Mouse (Mus musculus): ENCODE data around the gene Tmem150a. TPM values are rescaled to one million over a fixed set of nuclear protein-coding genes. Genes with fewer than 3 reads are reported as not detected.

Tmem150a gene
- polyA plus RNA-seq, 2 experiments, result 39.0 to 43.6 TPM

DNA sequence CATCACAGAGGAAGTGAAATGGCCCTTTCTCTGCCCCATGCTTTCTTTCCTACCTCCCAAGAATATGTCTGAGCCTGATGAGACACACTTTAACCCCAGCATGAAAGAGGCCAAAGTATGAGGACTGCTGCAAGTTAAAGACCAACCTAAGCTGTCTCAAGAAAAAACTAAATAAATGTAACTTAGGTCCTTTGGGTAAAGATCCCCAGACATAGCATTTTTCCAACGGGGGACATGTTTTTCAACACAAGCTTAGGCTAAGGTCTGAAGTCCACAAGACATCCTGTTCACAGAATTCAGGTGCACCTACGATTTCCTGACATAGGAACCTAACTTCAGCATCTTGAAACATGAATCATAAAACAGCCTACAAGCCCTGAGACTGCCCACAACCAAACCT lies 5.0 kb upstream of the Tmem150a start:
- no peak overlapping the region for H3K4me2 ChIP-seq (ENCODE audit: low read depth)
- no peak overlapping the region for H3K9ac ChIP-seq (replicated peaks)
- WGBS (ENCODE audit: insufficient replicate concordance), result 75% methylated on average over 2 of the region's 2 CpGs
- DNase-seq (ENCODE audit: low read depth in 3 of 3, low spot score in 3 of 3) (no peak), ATAC-seq (ENCODE audit: insufficient read depth) (no peak)
- peaks cover 23% of the 10 kb centered on the region for H3K36me3 ChIP-seq (replicated peaks; ENCODE audit: control insufficient read depth, insufficient read depth, low read depth)
- H3K27ac ChIP-seq, result no peak overlapping the region
- H3K4me3 ChIP-seq (ENCODE audit: insufficient read depth in 1 of 2, low read depth in 2 of 2, low read length in 2 of 2), result no peak overlapping the region
- H3K27me3 ChIP-seq (ENCODE audit: control insufficient read depth, insufficient read depth, low read length), result peaks cover 15% of the 10 kb centered on the region
- H3K9me3 ChIP-seq (ENCODE audit: control insufficient read depth, low read length), result no peaks in the 10 kb centered on the region
- H3K4me1 ChIP-seq (replicated peaks; ENCODE audit: control insufficient read depth in 2 of 2, insufficient read depth in 2 of 2, low read length in 1 of 2), result peaks cover 29 to 42% of the 10 kb centered on the region in 2 experiments
- TF ChIP-seq EP300 (IDR thresholded peaks at IDR 0.05; ENCODE audit: low read depth) (no peak), CTCF (IDR thresholded peaks at IDR 0.05; ENCODE audit: low read depth) (no peak)

DNA sequence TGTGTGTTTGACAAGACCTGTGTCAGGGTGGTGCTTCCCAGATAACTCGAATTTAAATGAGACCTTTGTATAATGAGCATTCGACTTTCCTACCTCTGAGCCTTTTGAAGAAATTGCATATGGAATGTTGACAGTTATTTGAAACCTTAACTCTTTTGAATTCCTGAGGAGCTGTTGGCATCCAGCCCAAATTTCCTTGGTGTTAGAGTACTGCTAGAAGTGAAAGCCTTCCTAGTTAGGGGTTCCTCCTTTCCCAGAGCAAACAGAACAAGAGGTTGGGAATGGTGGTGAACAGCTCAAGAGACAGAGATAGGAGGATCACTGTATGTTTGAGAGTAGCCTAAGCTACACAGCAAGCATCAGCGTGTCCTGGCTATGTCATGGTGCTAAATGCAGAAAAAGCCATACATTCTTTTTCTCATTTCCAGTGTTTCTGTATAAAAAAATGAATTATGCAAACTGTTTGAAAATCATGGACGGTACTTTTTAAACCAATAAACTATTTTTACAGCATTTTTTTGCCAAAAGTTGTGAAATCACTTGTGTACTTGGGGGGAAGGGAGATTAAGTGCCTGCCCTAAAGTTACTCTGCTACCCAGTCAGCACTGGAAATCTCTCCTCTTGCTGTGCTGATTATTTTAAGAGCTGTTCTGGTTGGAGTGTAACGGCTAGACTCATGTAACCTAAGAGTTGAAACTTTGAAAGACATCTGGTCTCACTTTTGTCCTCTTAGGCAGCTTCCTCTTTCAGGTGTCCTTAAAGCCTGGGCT lies 2.4 kb upstream of the Tmem150a start:
- Histone ChIP-seq H3K27ac (no peak overlapping the region), H3K4me3 (ENCODE audit: insufficient read depth in 1 of 2, low read depth in 2 of 2, low read length in 2 of 2) (no peak overlapping the region), H3K4me1 (replicated peaks; ENCODE audit: control insufficient read depth in 2 of 2, insufficient read depth in 2 of 2, low read length in 1 of 2) (peaks cover 21 to 37% of the 10 kb centered on the region in 2 experiments), H3K36me3 (replicated peaks; ENCODE audit: control insufficient read depth, insufficient read depth, low read depth) (peaks cover 23% of the 10 kb centered on the region), H3K27me3 (ENCODE audit: control insufficient read depth, insufficient read depth, low read length) (peaks cover 30% of the 10 kb centered on the region), H3K4me2 (ENCODE audit: low read depth) (peak overlapping the region; percentile 11; the same call in 1 of the 2 replicates), H3K9ac (replicated peaks) (no peak overlapping the region), H3K9me3 (ENCODE audit: control insufficient read depth, low read length) (no peaks in the 10 kb centered on the region)
- DNase-seq (ENCODE audit: low read depth in 3 of 3, low spot score in 3 of 3), result no peak
- no peak for ATAC-seq (ENCODE audit: insufficient read depth)
- WGBS (ENCODE audit: insufficient replicate concordance), result 57% methylated on average over 5 of the region's 5 CpGs
- TF ChIP-seq CTCF (IDR thresholded peaks at IDR 0.05; ENCODE audit: low read depth), result no peak
- TF ChIP-seq EP300 (IDR thresholded peaks at IDR 0.05; ENCODE audit: low read depth), result no peak

DNA sequence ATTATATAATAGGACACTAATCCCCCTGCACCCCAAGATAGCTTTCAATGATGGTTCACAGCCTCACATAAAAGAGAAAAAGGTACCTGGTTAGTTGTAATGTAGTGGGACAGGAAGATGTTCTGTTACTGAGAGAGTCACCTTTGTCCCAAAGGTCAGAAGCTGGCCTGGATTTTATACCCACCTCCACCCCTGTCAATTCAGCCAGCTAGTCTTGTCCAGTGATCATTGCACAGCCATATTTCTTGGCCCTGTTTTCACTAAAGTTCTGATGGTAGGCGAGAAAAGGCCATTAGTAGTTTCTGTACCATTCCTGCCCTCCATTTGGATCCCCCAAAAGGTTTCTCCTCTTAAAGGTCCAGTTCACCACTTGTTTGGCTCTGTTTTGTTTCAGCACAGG lies 1.2 kb upstream of the Tmem150a start:
- Histone ChIP-seq H3K9ac (replicated peaks) (no peak overlapping the region), H3K36me3 (replicated peaks; ENCODE audit: control insufficient read depth, insufficient read depth, low read depth) (peaks cover 24% of the 10 kb centered on the region), H3K27ac (no peak overlapping the region), H3K4me3 (ENCODE audit: insufficient read depth in 1 of 2, low read depth in 2 of 2, low read length in 2 of 2) (no peak overlapping the region), H3K4me2 (ENCODE audit: low read depth) (no peak overlapping the region), H3K9me3 (ENCODE audit: control insufficient read depth, low read length) (no peaks in the 10 kb centered on the region), H3K4me1 (replicated peaks; ENCODE audit: control insufficient read depth in 2 of 2, insufficient read depth in 2 of 2, low read length in 1 of 2) (peaks cover 18 to 34% of the 10 kb centered on the region in 2 experiments), H3K27me3 (ENCODE audit: control insufficient read depth, insufficient read depth, low read length) (peaks cover 30% of the 10 kb centered on the region)
- ATAC-seq (ENCODE audit: insufficient read depth) (no peak), DNase-seq (ENCODE audit: low read depth in 3 of 3, low spot score in 3 of 3) (no peak)
- WGBS (ENCODE audit: insufficient replicate concordance), result 72% methylated on average over 1 of the region's 1 CpGs
- TF ChIP-seq CTCF (IDR thresholded peaks at IDR 0.05; ENCODE audit: low read depth) (no peak), EP300 (IDR thresholded peaks at IDR 0.05; ENCODE audit: low read depth) (no peak)

DNA sequence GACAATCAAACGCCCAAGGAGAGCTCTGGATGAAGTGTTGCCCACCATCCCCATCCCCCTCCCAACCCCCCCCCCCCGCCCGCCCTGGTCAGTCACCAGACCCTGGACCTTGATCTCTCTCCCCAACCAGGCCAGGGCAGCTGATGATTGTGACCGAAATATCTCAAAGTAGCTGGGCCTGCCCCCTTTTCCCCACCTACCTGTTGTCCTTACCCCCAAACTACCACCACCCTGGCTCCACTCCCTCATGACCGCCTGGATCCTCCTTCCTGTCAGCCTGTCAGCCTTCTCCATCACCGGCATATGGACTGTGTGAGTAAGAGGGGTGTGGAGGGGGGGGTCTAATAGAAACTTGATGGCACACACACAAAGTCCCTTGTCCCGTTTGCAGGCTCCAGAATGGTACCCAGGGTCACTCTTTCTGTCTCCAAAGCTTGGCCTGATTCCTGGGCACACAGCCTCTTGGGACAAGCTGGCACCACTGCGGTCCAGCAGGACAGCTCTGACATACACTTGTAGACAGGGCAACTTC lies 820 bp downstream of the Tmem150a start:
- Histone ChIP-seq H3K4me2 (ENCODE audit: low read depth) (peak overlapping the region; percentile 67), H3K9ac (replicated peaks) (peak overlapping the region; percentile 40; the same call in 1 of the 2 replicates), H3K27me3 (ENCODE audit: control insufficient read depth, insufficient read depth, low read length) (peaks cover 30% of the 10 kb centered on the region), H3K9me3 (ENCODE audit: control insufficient read depth, low read length) (no peaks in the 10 kb centered on the region), H3K4me1 (replicated peaks; ENCODE audit: control insufficient read depth in 2 of 2, insufficient read depth in 2 of 2, low read length in 1 of 2) (peaks cover 19 to 34% of the 10 kb centered on the region in 2 experiments), H3K36me3 (replicated peaks; ENCODE audit: control insufficient read depth, insufficient read depth, low read depth) (peaks cover 20% of the 10 kb centered on the region), H3K27ac (no peak overlapping the region), H3K4me3 (ENCODE audit: insufficient read depth in 1 of 2, low read depth in 2 of 2, low read length in 2 of 2) (peak overlapping the region; percentile 51 to 56)
- no peak for DNase-seq (ENCODE audit: low read depth in 3 of 3, low spot score in 3 of 3)
- 48% methylated on average over 6 of the region's 8 CpGs for WGBS (ENCODE audit: insufficient replicate concordance)
- TF ChIP-seq EP300 (IDR thresholded peaks at IDR 0.05; ENCODE audit: low read depth) (no peak), CTCF (IDR thresholded peaks at IDR 0.05; ENCODE audit: low read depth) (no peak)
- peak; percentile 3; the same call in 1 of the 2 replicates for ATAC-seq (ENCODE audit: insufficient read depth)

Data from liver, embryonic 14.5 days (tissue).